12 mouse cellular contexts compared by ENCODE assay signal in genomic region chr13:23717593-23718245, GRCm38 (mm10). TPM values are rescaled to one million over a fixed set of nuclear protein-coding genes. Genes with fewer than 3 reads are reported as not detected.
"Had no signal": no experiment of that assay in that cellular context is flagged by ENCODE, and none has a peak within 500 bp of the region (broad histone marks: within the 10 kb centered on the region; RNA-seq: fewer than 3 reads in every experiment).

No protein-coding gene starts in this region.

RNA-seq across cellular contexts. Expression of gene Hist1h1t, which starts 22.1 kb away (rescaled TPM):
- total RNA-seq: layer of hippocampus, postnatal 14 days; left cerebral cortex, adult 18-20 months; left cerebral cortex, postnatal 10 days; left cerebral cortex, postnatal 4 days had no signal
- polyA plus RNA-seq: intestine, embryonic 14.5 days; kidney, embryonic 14.5 days; large intestine, adult 2 months; liver, embryonic 11.5 days; lung, embryonic 14.5 days; midbrain, embryonic 13.5 days; midbrain, postnatal 0 days; neural tube, embryonic 13.5 days had no signal

RNA-seq across cellular contexts. Expression of gene Hist1h3c, which starts 27.7 kb away (rescaled TPM):
- total RNA-seq: left cerebral cortex, adult 18-20 months had no signal
- polyA plus RNA-seq: midbrain, postnatal 0 days had no signal
